ENCODE assay signal across 10 mouse cellular contexts in genomic region chr7:128206152-128206551, GRCm38 (mm10). TPM values are rescaled to one million over a fixed set of nuclear protein-coding genes. Genes with fewer than 3 reads are reported as not detected.
A peak's percentile ranks its signal among the peaks of the same experiment; 100 is the strongest.
DNase-seq lines count a peak whose midpoint lies in the region; ATAC-seq and TF ChIP-seq lines count a peak whose summit lies in the region.
"Had no signal": no experiment of that assay in that cellular context is flagged by ENCODE, and none has a peak within 500 bp of the region (broad histone marks: within the 10 kb centered on the region; RNA-seq: fewer than 3 reads in every experiment).

Gene Cox6a2, minus strand, starts transcription at chr7:128206387.

- H3K9me3 ChIP-seq in heart, embryonic 12.5 days (replicated peaks), result no peaks in the 10 kb centered on the region

- H3K4me2 ChIP-seq in heart, embryonic 12.5 days, result peak within 1 kb of the TSS; percentile 63

- H3K4me1 ChIP-seq in lung, adult 2 months (ENCODE audit: control insufficient read depth, insufficient read depth, low read length), result no peaks in the 10 kb centered on the region
- peaks cover 8% of the 10 kb centered on the region; the same call in 1 of the 2 replicates for H3K4me1 ChIP-seq in heart, embryonic 12.5 days (replicated peaks)

- H3K27ac ChIP-seq in heart, embryonic 12.5 days (ENCODE audit: poor library complexity, severe bottlenecking), result peak within 1 kb of the TSS; percentile 90

- TF ChIP-seq CTCF in lung, adult 2 months (IDR thresholded peaks at IDR 0.05; ENCODE audit: insufficient read depth, low read length), result no peak

- peak; percentile 16 for DNase-seq in lung, adult 2 months
- DNase-seq in lung, postnatal 4 days, result no peak
- peak; percentile 80 for DNase-seq in gastrocnemius, adult 18-20 months (ENCODE audit: low spot score)
- peak; percentile 16 for DNase-seq in lung, postnatal 25 days (ENCODE audit: low spot score)
- DNase-seq in spleen, postnatal 10 days (ENCODE audit: low spot score in 2 of 2), result no peak
- no peak for DNase-seq in spleen, adult 12 weeks (ENCODE audit: low spot score)
- no peak for DNase-seq in thymus, postnatal 14 days
- DNase-seq: cerebellum, adult 11-12 months had no signal

- peaks cover 5% of the 10 kb centered on the region; the same call in 1 of the 2 replicates for H3K36me3 ChIP-seq in heart, embryonic 12.5 days

- H3K4me3 ChIP-seq in lung, adult 2 months (replicated peaks; ENCODE audit: extremely low read depth, low read depth, low read length), result peak within 1 kb of the TSS; percentile 4
- peak within 1 kb of the TSS; percentile 55 for H3K4me3 ChIP-seq in heart, embryonic 12.5 days

- ATAC-seq in heart, embryonic 12.5 days (ENCODE audit: insufficient number of reproducible peaks, low FRiP score), result peak; percentile 48; the same call in 1 of the 2 replicates

- H3K27me3 ChIP-seq in heart, embryonic 12.5 days (replicated peaks), result no peaks in the 10 kb centered on the region

- TF ChIP-seq POLR2A in lung, adult 2 months (IDR thresholded peaks at IDR 0.05; ENCODE audit: borderline replicate concordance, extremely low read depth, low read depth, low read length), result no peak

- peak within 1 kb of the TSS; percentile 70 for H3K9ac ChIP-seq in heart, embryonic 12.5 days

- 64% methylated on average over 6 of the region's 6 CpGs for WGBS in lung, adult 2 months
- 46% methylated on average over 6 of the region's 6 CpGs for WGBS in heart, embryonic 12.5 days

RNA-seq across cellular contexts. Expression of gene Cox6a2, which starts in this region (rescaled TPM):
- polyA plus RNA-seq in lung, adult 2 months (2012; rRNA removed), result 186 and 243 TPM in 2 replicates
- total RNA-seq in gastrocnemius, adult 18-20 months (2021), result 1,000 to 10,000 TPM; 1,835 to 2,031 TPM
- 632 and 633 TPM in 2 replicates for polyA plus RNA-seq in heart, embryonic 12.5 days (2016; fragmentation: Nextera tagmentation; extraction: Ambion mirVana)
- polyA plus RNA-seq: intestine, embryonic 14.5 days had no signal

Comparison
In these comparisons a context has a peak if more than half of its experiments do, and no peak if none do; other contexts are left out.
1. DNase-seq: peak in lung, adult 2 months (single experiment), gastrocnemius, adult 18-20 months (single experiment) and lung, postnatal 25 days (single experiment); none in lung, postnatal 4 days (0 of 2), spleen, postnatal 10 days (0 of 2), spleen, adult 12 weeks (single experiment) and thymus, postnatal 14 days (single experiment).